Mouse (Mus musculus): ENCODE measurements around the gene Glis3. TPM values are rescaled to one million over a fixed set of nuclear protein-coding genes. Genes with fewer than 3 reads are reported as not detected.

The Glis3 gene
- polyA plus RNA-seq, 1 experiment from 2014 or later, result 3.2 TPM

DNA sequence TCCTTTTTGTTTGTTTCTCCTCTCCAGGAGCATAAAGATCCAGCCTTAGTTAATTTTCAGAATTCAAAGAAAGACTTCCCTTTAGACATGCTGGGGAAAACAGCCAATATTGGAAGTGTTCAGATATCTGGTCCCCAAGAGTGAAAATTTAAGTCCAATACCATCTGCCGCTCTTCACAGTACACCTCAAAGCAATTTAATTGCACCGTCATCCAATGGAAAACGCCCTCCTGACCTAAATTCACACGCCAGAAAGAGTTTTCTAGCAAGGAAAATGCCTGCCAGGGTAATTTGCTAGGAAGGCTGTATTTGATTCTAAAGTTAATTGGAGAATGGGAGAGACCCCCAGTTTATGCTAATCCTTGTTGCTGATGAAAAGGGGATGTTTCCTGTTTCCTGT, 374.4 kb downstream of the Glis3 start:
- Histone ChIP-seq H3K4me1 (ENCODE audit: control insufficient read depth, insufficient read depth, low read length) (peaks cover 9% of the 10 kb centered on the region), H3K9me3 (ENCODE audit: control insufficient read depth, low read length) (no peaks in the 10 kb centered on the region), H3K9ac (ENCODE audit: low read length) (no peak overlapping the region), H3K4me3 (ENCODE audit: low read depth, low read length) (no peak overlapping the region), H3K36me3 (ENCODE audit: control insufficient read depth, insufficient read depth, low read length) (no peaks in the 10 kb centered on the region), H3K27me3 (ENCODE audit: control insufficient read depth, insufficient read depth, low read length) (no peaks in the 10 kb centered on the region), H3K4me2 (ENCODE audit: low read depth, severe bottlenecking) (no peak overlapping the region), H3K27ac (replicated peaks; ENCODE audit: low read depth, low read length) (no peak overlapping the region)
- ATAC-seq (ENCODE audit: insufficient number of reproducible peaks, low FRiP score, low TSS enrichment, low read depth), result no peak
- 24% methylated on average over 4 of the region's 4 CpGs for WGBS
- DNase-seq (ENCODE audit: low spot score), result no peak

DNA sequence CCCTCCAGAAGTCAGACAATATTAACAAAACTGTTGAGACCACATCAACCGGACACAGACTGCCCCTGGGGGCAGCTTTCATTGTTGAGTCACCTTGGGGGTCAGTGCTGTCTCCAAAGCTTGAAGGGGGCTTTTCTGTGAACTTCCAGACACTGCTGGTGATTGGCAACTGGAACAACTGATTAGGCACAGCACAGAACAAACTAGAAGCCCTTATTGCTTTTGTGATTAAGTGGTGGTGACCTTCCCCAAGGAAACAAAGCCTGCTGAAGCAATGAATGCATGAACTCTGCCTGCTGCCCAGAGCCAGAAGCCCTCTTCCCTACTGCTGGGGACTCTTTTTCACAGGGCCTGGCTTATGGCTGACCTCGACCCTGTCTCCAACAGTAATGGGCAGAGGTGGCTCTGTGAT, 377.0 kb downstream of the Glis3 start:
- H3K4me3 ChIP-seq (ENCODE audit: low read depth, low read length), result no peak overlapping the region
- no peaks in the 10 kb centered on the region for H3K9me3 ChIP-seq (ENCODE audit: control insufficient read depth, low read length)
- H3K27me3 ChIP-seq (ENCODE audit: control insufficient read depth, insufficient read depth, low read length), result no peaks in the 10 kb centered on the region
- ATAC-seq (ENCODE audit: insufficient number of reproducible peaks, low FRiP score, low TSS enrichment, low read depth) (no peak), DNase-seq (ENCODE audit: low spot score) (no peak)
- H3K4me1 ChIP-seq (ENCODE audit: control insufficient read depth, insufficient read depth, low read length), result peaks cover 15% of the 10 kb centered on the region
- no peaks in the 10 kb centered on the region for H3K36me3 ChIP-seq (ENCODE audit: control insufficient read depth, insufficient read depth, low read length)
- 63% methylated on average over 2 of the region's 2 CpGs for WGBS
- no peak overlapping the region for H3K4me2 ChIP-seq (ENCODE audit: low read depth, severe bottlenecking)
- no peak overlapping the region for H3K9ac ChIP-seq (ENCODE audit: low read length)
- H3K27ac ChIP-seq (replicated peaks; ENCODE audit: low read depth, low read length), result no peak overlapping the region

DNA sequence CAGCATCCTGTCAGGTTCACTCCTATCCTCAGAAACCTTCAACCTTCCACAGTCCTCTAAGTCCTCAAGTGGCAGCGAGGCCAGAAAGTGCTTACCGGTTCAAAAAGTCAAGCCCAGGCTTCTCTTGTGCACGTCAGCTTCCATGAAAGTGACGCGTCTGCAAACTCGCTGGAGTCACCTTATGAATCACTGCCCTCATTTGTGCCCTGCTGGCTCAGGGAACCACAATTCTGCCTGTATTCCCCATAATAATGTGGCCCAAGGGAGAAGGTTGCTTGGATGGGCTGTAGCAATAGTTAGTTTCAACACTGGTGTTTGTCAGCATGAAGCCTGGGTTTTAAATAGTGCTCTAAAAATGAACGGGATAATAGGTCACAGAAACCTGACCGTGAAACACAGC, 379.7 kb downstream of the Glis3 start:
- ATAC-seq (ENCODE audit: insufficient number of reproducible peaks, low FRiP score, low TSS enrichment, low read depth), result no peak
- peak; percentile 58 for DNase-seq (ENCODE audit: low spot score)
- Histone ChIP-seq H3K4me2 (ENCODE audit: low read depth, severe bottlenecking) (no peak overlapping the region), H3K4me3 (ENCODE audit: low read depth, low read length) (no peak overlapping the region), H3K9me3 (ENCODE audit: control insufficient read depth, low read length) (no peaks in the 10 kb centered on the region), H3K4me1 (ENCODE audit: control insufficient read depth, insufficient read depth, low read length) (peaks cover 15% of the 10 kb centered on the region), H3K9ac (ENCODE audit: low read length) (no peak overlapping the region), H3K27ac (replicated peaks; ENCODE audit: low read depth, low read length) (no peak overlapping the region), H3K27me3 (ENCODE audit: control insufficient read depth, insufficient read depth, low read length) (no peaks in the 10 kb centered on the region), H3K36me3 (ENCODE audit: control insufficient read depth, insufficient read depth, low read length) (no peaks in the 10 kb centered on the region)
- 42% methylated on average over 8 of the region's 8 CpGs for WGBS

DNA sequence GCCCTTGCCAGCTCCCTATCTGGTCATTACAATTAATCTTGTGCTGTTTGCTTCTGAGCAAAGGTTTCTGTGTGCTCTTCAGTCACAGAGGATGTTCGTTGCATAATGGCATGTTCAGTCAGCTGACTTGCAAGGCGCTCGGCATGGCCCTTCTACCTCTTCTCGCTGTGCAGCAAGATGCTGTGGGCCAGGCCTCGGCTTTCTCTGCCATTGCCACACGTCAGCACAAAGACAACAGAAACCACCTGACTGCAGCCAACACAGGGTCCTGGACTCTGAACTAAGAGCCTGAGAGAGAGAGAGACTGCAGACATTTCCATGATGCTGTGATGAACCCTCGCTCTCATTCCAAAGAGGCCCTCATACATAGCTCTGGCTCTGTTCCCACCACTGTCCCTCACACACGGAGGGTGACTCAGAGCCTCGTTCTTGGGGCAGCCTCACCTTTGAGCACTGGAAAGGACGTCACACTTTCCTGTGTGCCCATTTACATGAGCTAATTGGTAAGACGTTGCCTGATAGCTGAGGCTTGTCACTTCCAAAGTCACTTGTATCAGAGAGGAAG, 380.6 kb downstream of the Glis3 start:
- Histone ChIP-seq H3K27me3 (ENCODE audit: control insufficient read depth, insufficient read depth, low read length) (no peaks in the 10 kb centered on the region), H3K4me1 (ENCODE audit: control insufficient read depth, insufficient read depth, low read length) (peaks cover 15% of the 10 kb centered on the region), H3K9me3 (ENCODE audit: control insufficient read depth, low read length) (no peaks in the 10 kb centered on the region), H3K4me3 (ENCODE audit: low read depth, low read length) (no peak overlapping the region), H3K4me2 (ENCODE audit: low read depth, severe bottlenecking) (no peak overlapping the region), H3K27ac (replicated peaks; ENCODE audit: low read depth, low read length) (no peak overlapping the region), H3K9ac (ENCODE audit: low read length) (no peak overlapping the region), H3K36me3 (ENCODE audit: control insufficient read depth, insufficient read depth, low read length) (no peaks in the 10 kb centered on the region)
- ATAC-seq (ENCODE audit: insufficient number of reproducible peaks, low FRiP score, low TSS enrichment, low read depth) (no peak), DNase-seq (ENCODE audit: low spot score) (no peak)
- WGBS, result 72% methylated on average over 11 of the region's 11 CpGs

DNA sequence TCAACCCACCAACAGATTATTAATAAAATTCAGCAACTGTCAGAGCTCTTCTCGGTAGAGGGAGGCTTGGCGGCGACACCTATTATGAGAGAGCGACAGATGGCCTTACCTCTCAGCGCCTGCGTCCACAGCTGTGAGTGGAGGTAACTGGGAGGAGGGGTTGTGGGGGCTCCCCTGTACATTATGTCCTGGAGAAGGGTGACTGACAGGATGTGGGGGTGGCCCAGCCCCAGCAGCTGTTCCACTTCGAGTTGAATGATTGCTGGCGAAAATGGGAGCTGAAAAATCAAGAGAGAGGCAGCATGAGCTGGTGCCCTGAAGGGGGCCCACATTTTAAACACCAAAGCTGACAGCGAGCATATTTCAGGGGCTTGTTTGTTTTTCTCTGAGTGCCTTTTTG, 381.2 kb downstream of the Glis3 start:
- no peak overlapping the region for H3K27ac ChIP-seq (replicated peaks; ENCODE audit: low read depth, low read length)
- DNase-seq (ENCODE audit: low spot score), result peak; percentile 43
- 63% methylated on average over 9 of the region's 9 CpGs for WGBS

DNA sequence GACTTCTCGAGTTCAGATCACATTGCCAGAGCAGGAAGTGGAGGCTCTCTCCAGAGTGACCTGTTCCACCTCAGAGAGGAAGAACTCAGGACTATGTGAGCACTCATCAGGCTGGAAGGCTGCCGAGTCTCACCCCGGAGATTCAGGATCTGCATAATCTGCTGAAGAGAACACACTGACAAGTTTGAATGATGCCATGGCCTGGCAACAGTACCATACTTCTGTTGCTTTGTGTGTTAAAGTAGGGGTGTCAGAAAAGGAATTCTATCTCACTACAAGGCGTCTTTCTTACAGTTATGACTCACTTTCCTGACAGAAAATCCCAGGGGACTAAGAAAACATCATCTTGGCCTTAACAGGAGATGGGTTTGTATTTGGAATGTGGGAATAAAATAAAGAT, 388.3 kb downstream of the Glis3 start:
- ATAC-seq (ENCODE audit: insufficient number of reproducible peaks, low FRiP score, low TSS enrichment, low read depth), result no peak
- Histone ChIP-seq H3K27ac (replicated peaks; ENCODE audit: low read depth, low read length) (no peak overlapping the region), H3K9ac (ENCODE audit: low read length) (no peak overlapping the region), H3K27me3 (ENCODE audit: control insufficient read depth, insufficient read depth, low read length) (no peaks in the 10 kb centered on the region), H3K4me2 (ENCODE audit: low read depth, severe bottlenecking) (no peak overlapping the region), H3K9me3 (ENCODE audit: control insufficient read depth, low read length) (no peaks in the 10 kb centered on the region), H3K4me1 (ENCODE audit: control insufficient read depth, insufficient read depth, low read length) (no peaks in the 10 kb centered on the region), H3K4me3 (ENCODE audit: low read depth, low read length) (no peak overlapping the region), H3K36me3 (ENCODE audit: control insufficient read depth, insufficient read depth, low read length) (no peaks in the 10 kb centered on the region)
- 80% methylated on average over 4 of the region's 4 CpGs for WGBS
- no peak for DNase-seq (ENCODE audit: low spot score)

More for the DNA sequence above, 381.2 kb downstream of the Glis3 start:
- Histone ChIP-seq H3K4me3 (ENCODE audit: low read depth, low read length) (no peak overlapping the region), H3K4me2 (ENCODE audit: low read depth, severe bottlenecking) (no peak overlapping the region), H3K27me3 (ENCODE audit: control insufficient read depth, insufficient read depth, low read length) (no peaks in the 10 kb centered on the region), H3K9me3 (ENCODE audit: control insufficient read depth, low read length) (no peaks in the 10 kb centered on the region), H3K36me3 (ENCODE audit: control insufficient read depth, insufficient read depth, low read length) (no peaks in the 10 kb centered on the region), H3K9ac (ENCODE audit: low read length) (no peak overlapping the region), H3K4me1 (ENCODE audit: control insufficient read depth, insufficient read depth, low read length) (peaks cover 13% of the 10 kb centered on the region; the same call in 1 of the 2 replicates)
- peak; percentile 72; the same call in 1 of the 2 replicates for ATAC-seq (ENCODE audit: insufficient number of reproducible peaks, low FRiP score, low TSS enrichment, low read depth)

DNA sequence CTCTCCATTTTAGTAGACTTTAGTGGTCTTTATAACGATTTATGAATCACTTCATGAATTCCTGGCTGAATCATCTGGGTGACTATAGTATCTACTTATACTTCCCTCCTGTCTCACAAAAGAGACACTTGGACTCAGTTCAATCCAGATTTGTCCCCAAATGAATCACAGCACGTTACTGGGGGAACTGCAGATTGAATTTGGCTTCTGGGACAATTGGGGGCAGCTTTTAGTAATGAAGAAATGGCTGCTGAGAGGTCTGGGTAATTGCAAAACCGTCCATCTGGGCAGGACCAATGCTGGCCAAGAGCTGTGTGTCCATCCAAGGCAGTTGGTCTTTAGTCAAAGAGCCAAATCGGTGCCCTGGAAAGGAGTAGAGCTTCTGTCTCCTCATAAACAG, 390.4 kb downstream of the Glis3 start:
- Histone ChIP-seq H3K4me1 (ENCODE audit: control insufficient read depth, insufficient read depth, low read length) (no peaks in the 10 kb centered on the region), H3K9me3 (ENCODE audit: control insufficient read depth, low read length) (no peaks in the 10 kb centered on the region), H3K36me3 (ENCODE audit: control insufficient read depth, insufficient read depth, low read length) (no peaks in the 10 kb centered on the region), H3K27ac (replicated peaks; ENCODE audit: low read depth, low read length) (no peak overlapping the region), H3K9ac (ENCODE audit: low read length) (no peak overlapping the region), H3K4me3 (ENCODE audit: low read depth, low read length) (no peak overlapping the region), H3K27me3 (ENCODE audit: control insufficient read depth, insufficient read depth, low read length) (no peaks in the 10 kb centered on the region), H3K4me2 (ENCODE audit: low read depth, severe bottlenecking) (no peak overlapping the region)
- WGBS, result 91% methylated on average over 4 of the region's 4 CpGs
- ATAC-seq (ENCODE audit: insufficient number of reproducible peaks, low FRiP score, low TSS enrichment, low read depth) (no peak), DNase-seq (ENCODE audit: low spot score) (no peak)

DNA sequence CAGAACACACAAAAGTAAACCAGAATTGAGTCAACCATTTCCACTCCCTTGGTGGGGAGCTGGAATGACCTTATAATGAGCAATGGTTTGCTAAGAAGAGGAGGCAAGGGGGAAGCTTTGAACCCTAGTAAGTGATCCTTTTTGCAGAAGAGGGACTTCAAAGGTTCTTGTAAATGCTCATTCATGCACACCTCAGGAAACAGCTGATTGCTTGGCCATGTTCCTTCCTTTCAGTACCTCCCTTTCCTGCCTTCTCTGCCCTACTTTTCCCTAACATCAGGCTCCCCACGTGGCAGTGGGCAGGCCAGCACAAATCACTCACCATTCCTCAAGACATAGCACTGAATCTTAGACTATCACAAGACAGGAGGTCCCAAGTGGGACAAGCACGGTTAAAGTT, 392.4 kb downstream of the Glis3 start:
- Histone ChIP-seq H3K36me3 (ENCODE audit: control insufficient read depth, insufficient read depth, low read length) (no peaks in the 10 kb centered on the region), H3K27ac (replicated peaks; ENCODE audit: low read depth, low read length) (no peak overlapping the region), H3K9ac (ENCODE audit: low read length) (no peak overlapping the region), H3K27me3 (ENCODE audit: control insufficient read depth, insufficient read depth, low read length) (no peaks in the 10 kb centered on the region), H3K4me2 (ENCODE audit: low read depth, severe bottlenecking) (no peak overlapping the region), H3K4me1 (ENCODE audit: control insufficient read depth, insufficient read depth, low read length) (no peaks in the 10 kb centered on the region), H3K4me3 (ENCODE audit: low read depth, low read length) (no peak overlapping the region), H3K9me3 (ENCODE audit: control insufficient read depth, low read length) (no peaks in the 10 kb centered on the region)
- ATAC-seq (ENCODE audit: insufficient number of reproducible peaks, low FRiP score, low TSS enrichment, low read depth), result no peak
- 45% methylated on average over 2 of the region's 2 CpGs for WGBS
- no peak for DNase-seq (ENCODE audit: low spot score)

DNA sequence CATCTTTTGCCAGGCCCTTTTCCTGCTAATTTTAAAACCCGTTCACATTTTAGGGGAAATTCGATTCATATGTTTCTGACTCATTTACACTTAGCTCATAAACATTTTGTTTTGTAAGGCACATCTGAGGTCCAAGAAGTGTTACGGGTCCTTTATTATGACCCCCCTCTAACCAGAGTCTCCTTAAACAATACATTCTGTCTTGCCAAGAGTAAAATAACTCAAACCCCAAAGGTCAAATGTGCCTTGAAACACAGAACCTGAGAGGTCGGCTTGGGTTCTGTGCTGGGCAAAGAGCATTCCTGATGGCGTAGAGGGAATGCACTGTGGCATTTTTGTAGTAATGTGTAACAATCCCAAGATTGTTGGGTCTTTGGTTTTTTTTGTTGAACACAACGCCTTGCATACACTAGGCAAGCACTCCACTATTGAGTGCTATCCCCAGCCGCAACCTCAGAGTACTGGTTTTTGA, 395.7 kb downstream of the Glis3 start:
- H3K4me3 ChIP-seq (ENCODE audit: low read depth, low read length), result no peak overlapping the region
- no peak overlapping the region for H3K9ac ChIP-seq (ENCODE audit: low read length)
- ATAC-seq (ENCODE audit: insufficient number of reproducible peaks, low FRiP score, low TSS enrichment, low read depth) (no peak), DNase-seq (ENCODE audit: low spot score) (no peak)
- no peaks in the 10 kb centered on the region for H3K4me1 ChIP-seq (ENCODE audit: control insufficient read depth, insufficient read depth, low read length)
- H3K27me3 ChIP-seq (ENCODE audit: control insufficient read depth, insufficient read depth, low read length), result no peaks in the 10 kb centered on the region
- H3K4me2 ChIP-seq (ENCODE audit: low read depth, severe bottlenecking), result no peak overlapping the region
- no peaks in the 10 kb centered on the region for H3K36me3 ChIP-seq (ENCODE audit: control insufficient read depth, insufficient read depth, low read length)
- H3K9me3 ChIP-seq (ENCODE audit: control insufficient read depth, low read length), result no peaks in the 10 kb centered on the region
- 81% methylated on average over 7 of the region's 7 CpGs for WGBS
- H3K27ac ChIP-seq (replicated peaks; ENCODE audit: low read depth, low read length), result no peak overlapping the region

Measured in limb, embryonic 11.5 days (tissue).